Mouse (Mus musculus) E14TG2a.4 (cell line): Measurements from ENCODE around the gene Fitm1.
A peak's percentile ranks its signal among the peaks of the same experiment; 100 is the strongest.

Source experiments
- H3K27me3 ChIP-seq: 2 replicates; pipeline ENCODE4 v1.6.1; 2014; ENCODE audit warnings: low read length, control low read depth; ENCODE audit not compliant: insufficient read depth
- H3K36me3 ChIP-seq: 2 replicates; pipeline ENCODE4 v1.6.1; 2014; ENCODE audit warnings: low read length, control low read depth; ENCODE audit not compliant: insufficient read depth
- H3K4me1 ChIP-seq: replicated peaks from 2 replicates; pipeline ENCODE4 v1.6.1; 2014; ENCODE audit warnings: low read depth, low read length, control low read depth
- H3K4me3 ChIP-seq: replicated peaks from 2 replicates; pipeline ENCODE4 v1.5.1; 2014; ENCODE audit warnings: mild to moderate bottlenecking, low read length
- H3K9me3 ChIP-seq: 2 replicates; pipeline ENCODE4 v1.6.1; 2014; ENCODE audit warnings: low read length, control low read depth
- CTCF ChIP-seq: conservative IDR thresholded peaks from 2 replicates; pipeline ENCODE4 v1.5.1; 2014; ENCODE audit warnings: low read length
- NANOG ChIP-seq: IDR thresholded peaks from 2 replicates; pipeline ENCODE4 v1.6.1; 2014; ENCODE audit warnings: borderline replicate concordance, low read length, mixed read lengths
- POU5F1 ChIP-seq: IDR thresholded peaks from 2 replicates; pipeline ENCODE4 v1.6.1; 2014; ENCODE audit warnings: low read length, borderline replicate concordance

Fitm1 gene

DNA sequence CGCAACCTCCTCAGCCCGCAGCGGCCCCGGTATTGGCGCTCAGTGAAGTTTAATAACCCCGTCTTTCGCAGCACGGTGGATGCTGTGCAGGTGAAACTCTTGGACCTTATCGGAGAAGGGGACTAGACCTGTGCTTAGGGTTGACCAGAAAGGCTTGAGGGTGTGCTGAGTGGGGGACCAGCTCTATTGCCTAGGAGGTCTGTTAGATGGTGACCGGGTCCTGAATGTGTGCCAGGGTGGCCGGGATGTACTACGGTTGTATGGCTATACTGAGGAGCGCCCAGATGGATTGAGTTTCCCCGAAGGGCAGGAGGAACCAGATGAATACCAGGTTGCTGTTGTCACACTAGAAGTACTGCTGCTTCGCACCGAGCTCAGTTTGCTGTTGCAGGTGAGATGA, 16.8 kb downstream of the Fitm1 start:
- Histone ChIP-seq H3K36me3 (peaks cover 59% of the 10 kb centered on the region), H3K4me1 (peaks cover 52% of the 10 kb centered on the region), H3K27me3 (no peaks in the 10 kb centered on the region), H3K9me3 (no peaks in the 10 kb centered on the region), H3K4me3 (peak overlapping the region; percentile 99)
- no peak for TF ChIP-seq CTCF
- TF ChIP-seq POU5F1 = no peak
- no peak for TF ChIP-seq NANOG

DNA sequence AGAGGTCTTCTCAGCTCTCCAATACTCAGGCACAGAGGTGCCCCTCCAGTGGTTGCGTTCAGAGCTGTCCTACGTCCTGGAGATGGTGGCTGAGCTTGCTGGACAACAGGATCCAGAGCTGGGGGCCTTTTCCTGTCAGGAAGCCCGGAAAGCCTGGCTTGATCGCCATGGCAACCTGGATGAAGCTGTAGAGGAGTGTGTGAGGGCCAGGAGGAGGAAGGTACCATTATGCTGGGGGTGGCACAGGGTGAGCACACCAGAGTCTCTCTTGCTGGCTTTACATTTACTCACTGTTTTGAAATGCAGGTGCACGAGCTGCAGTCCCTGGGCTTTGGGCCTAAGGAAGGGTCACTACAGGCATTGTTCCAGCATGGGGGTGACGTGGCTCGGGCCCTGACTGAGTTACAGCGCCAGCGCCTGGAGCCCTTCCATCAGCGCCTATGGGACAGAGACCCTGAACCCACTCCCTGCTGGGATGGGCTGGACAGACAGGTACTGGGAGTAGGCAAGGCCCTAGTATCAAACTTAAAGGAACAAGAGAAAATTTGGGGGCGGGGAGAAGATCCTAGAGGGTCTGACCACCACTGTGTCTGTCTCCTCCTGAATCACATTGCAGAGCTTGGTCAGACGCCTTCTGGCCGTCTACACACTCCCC, 20.7 kb downstream of the Fitm1 start:
- Histone ChIP-seq H3K4me1 (peaks cover 46% of the 10 kb centered on the region), H3K27me3 (no peaks in the 10 kb centered on the region), H3K4me3 (no peak overlapping the region), H3K9me3 (no peaks in the 10 kb centered on the region), H3K36me3 (peaks cover 79% of the 10 kb centered on the region)
- no peak for TF ChIP-seq NANOG
- no peak for TF ChIP-seq CTCF
- TF ChIP-seq POU5F1 = no peak

DNA sequence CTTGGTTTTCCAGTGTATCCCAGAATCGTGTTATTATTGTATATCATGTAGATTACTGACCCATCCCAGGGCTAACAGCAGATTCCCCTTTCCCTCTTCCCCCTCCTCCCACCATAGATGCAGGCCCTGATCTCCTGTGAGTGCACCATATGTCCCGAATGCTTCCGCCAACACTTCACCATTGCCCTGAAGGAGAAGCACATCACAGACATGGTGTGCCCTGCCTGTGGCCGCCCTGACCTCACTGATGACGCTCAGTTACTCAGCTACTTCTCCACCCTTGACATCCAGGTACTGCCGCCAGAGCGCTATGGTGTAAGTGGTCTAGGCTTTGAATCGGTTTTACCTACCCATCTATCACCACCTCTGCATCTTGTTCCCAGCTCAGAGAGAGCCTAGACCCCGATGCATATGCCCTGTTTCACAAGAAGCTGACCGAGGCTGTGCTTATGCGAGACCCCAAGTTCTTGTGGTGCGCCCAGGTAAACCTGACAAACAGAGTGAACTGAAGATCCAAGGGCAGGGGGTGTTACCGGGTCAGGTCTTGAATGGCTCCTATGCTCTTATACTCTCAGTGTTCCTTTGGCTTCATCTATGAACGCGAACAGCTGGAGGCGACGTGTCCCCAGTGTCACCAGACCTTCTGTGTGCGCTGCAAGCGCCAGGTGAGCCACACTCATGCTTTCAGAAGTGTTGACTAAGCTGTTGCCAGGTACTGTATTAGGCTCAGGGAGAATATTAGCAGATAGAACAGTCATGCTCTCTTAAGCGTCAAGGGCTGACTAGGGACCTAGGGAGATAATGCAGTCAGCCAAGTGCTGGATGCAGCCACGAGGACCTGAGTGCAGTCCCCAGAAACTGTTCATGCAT, 23.3 kb downstream of the Fitm1 start:
- H3K27me3 ChIP-seq = no peaks in the 10 kb centered on the region
- H3K4me3 ChIP-seq = no peak overlapping the region
- H3K36me3 ChIP-seq = peaks cover 97% of the 10 kb centered on the region
- no peaks in the 10 kb centered on the region for H3K9me3 ChIP-seq
- peaks cover 55% of the 10 kb centered on the region for H3K4me1 ChIP-seq
- TF ChIP-seq CTCF = no peak
- no peak for TF ChIP-seq POU5F1
- TF ChIP-seq NANOG = no peak

DNA sequence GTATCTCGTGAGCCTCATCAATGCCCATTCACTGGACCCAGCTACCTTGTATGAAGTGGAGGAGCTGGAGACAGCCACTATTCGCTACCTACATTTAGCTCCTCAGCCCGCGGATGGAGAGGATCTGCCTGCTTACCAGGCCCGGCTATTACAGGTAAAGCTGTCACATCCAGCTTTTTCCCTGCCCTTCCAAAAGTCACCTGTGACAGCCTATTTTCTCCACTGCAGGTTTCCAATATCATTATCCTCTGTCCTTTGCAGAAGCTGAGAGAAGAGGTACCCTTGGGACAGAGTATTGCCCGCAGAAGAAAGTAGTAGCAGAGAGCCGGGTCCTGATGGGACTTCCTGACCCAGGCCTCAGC, 27.8 kb downstream of the Fitm1 start, which contains the start of gene Irf9:
Gene Irf9, plus strand, starts transcription at position 301 of the 362 bp plus-strand sequence.
- H3K27me3 ChIP-seq = no peaks in the 10 kb centered on the region
- H3K9me3 ChIP-seq = no peaks in the 10 kb centered on the region
- H3K36me3 ChIP-seq = peaks cover 84% of the 10 kb centered on the region
- peak within 1 kb of the TSS; percentile 74 for H3K4me3 ChIP-seq
- peaks cover 80% of the 10 kb centered on the region for H3K4me1 ChIP-seq
- TF ChIP-seq CTCF (no peak), POU5F1 (no peak), NANOG (no peak)

DNA sequence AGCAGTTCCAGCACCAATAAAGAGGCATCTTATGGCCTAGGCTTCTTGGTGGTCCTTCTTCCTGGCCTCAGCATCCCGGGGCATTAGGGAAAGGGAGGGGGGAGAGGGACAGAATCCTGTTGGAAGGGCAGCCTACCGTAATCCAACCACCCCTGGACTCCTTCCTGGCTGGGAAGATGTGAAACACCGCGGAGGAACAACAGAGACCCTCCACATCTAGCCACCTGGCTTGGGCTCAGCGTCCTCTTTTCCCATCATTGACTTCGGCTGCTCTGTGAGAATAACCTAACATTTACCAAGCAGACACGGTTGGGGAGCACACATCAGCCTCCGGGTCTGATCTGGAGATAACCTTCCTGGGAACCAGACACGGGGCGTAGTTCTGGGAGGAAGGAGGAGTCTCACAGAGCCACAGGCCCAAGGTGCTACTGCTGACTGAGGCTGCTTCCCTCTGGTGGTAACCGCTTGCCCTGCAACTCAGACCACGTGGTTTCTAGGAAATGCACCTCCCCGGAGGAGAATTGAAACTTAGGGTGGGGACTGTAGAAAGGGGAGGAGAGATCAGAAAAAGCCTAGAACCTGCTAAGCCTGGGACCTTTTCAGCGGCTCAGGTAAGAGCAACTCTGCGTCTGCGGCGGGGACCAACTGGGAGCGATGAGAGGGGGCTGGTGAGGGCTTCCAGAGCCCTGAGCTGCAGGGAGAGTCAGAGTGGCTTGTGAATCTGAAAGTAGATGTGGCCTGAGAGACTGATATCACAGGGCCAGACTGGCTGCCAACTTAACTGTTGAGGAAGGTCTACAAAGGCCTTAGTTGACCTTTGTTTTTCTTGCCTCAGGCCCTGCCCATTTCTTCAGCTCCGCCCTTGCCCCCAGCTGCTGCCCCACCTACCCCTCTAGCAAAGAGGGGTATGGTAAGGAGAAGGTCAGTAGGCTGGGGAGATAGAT, 28.5 kb downstream of the Fitm1 start:
- no peaks in the 10 kb centered on the region for H3K27me3 ChIP-seq
- no peaks in the 10 kb centered on the region for H3K9me3 ChIP-seq
- TF ChIP-seq CTCF (peak; percentile 69), NANOG (no peak)
- peaks cover 83% of the 10 kb centered on the region for H3K4me1 ChIP-seq
- H3K4me3 ChIP-seq = peak overlapping the region; percentile 74
- H3K36me3 ChIP-seq = peaks cover 84% of the 10 kb centered on the region

DNA sequence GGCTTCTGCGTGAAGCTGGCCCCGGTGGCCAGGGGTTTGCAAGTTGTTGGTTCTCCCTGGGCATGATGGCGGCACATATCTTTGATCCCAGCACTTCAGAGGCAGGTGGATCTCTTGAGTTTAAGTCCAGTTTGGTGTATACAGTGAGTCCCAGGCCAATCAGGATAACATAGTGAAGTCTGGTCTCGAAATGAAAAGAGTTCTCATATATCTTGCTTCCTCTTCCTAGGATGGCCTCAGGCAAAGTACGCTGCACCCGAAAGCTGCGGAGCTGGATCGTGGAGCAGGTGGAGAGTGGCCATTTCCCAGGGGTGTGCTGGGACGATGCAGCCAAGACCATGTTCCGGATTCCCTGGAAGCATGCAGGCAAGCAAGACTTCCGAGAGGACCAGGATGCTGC, 29.4 kb downstream of the Fitm1 start:
- no peaks in the 10 kb centered on the region for H3K9me3 ChIP-seq
- peak overlapping the region; percentile 74 for H3K4me3 ChIP-seq
- TF ChIP-seq POU5F1 = no peak
- TF ChIP-seq CTCF = no peak
- no peak for TF ChIP-seq NANOG
- H3K4me1 ChIP-seq = peaks cover 83% of the 10 kb centered on the region
- no peaks in the 10 kb centered on the region for H3K27me3 ChIP-seq
- H3K36me3 ChIP-seq = peaks cover 84% of the 10 kb centered on the region

DNA sequence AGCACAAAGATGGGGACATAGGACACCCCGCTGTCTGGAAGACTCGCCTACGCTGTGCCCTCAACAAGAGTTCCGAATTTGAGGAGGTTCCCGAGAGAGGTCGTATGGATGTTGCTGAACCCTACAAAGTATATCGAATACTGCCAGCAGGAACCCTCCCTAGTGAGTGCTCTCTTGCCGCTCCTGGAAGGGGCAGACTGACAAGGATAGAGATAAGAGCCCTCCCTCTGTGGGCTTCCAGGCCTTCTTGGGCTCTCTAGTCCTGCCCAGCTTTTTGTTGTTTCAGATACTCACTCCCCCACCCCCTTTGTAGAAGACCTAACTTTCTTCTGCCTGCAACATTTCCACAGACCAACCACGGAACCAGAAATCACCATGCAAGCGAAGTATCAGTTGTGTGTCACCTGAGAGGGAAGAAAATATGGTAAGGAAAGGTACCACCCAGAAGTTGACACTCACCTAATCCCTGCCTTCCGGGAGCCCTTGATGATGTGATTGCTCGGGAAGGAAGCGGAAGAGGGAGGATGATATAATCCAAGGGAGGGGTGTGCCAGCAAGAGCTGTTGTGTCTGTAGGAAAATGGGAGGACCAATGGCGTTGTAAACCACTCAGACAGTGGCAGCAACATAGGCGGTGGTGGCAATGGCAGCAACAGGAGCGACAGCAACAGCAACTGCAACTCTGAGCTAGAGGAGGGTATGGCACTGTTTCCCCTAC, 30.5 kb downstream of the Fitm1 start:
- Histone ChIP-seq H3K36me3 (peaks cover 82% of the 10 kb centered on the region), H3K4me1 (peaks cover 74% of the 10 kb centered on the region), H3K9me3 (no peaks in the 10 kb centered on the region), H3K4me3 (peak overlapping the region; percentile 74), H3K27me3 (no peaks in the 10 kb centered on the region)
- TF ChIP-seq CTCF = no peak
- no peak for TF ChIP-seq POU5F1
- no peak for TF ChIP-seq NANOG

DNA sequence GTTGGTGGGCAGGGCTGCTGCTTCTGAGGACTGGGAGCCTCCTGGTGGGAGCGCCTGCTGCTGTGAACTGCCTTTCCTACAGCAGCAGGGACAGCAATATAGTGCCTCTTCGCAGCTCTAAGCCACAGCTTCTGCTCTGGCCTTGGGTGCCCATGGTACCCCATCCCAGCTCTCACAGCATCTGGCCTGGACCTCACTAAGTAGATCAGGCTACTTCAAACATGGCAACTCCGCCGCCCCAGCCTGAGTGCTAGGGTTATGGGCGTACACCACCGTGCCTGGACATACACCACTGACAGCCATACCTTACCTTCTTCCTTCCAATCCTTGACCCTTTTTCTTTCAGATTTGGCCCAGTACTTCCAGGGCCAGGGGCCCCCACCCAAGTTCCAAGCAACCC, 32.9 kb downstream of the Fitm1 start:
- peaks cover 59% of the 10 kb centered on the region for H3K36me3 ChIP-seq
- H3K4me3 ChIP-seq = no peak overlapping the region
- peaks cover 52% of the 10 kb centered on the region for H3K4me1 ChIP-seq
- TF ChIP-seq CTCF (no peak), POU5F1 (no peak), NANOG (no peak)
- H3K27me3 ChIP-seq = no peaks in the 10 kb centered on the region
- H3K9me3 ChIP-seq = no peaks in the 10 kb centered on the region
